Mouse (Mus musculus) monocyte, adult 5-6 weeks (primary cell): Measurements from ENCODE around the gene Tm9sf3. TPM values are rescaled to one million over a fixed set of nuclear protein-coding genes. Genes with fewer than 3 reads are reported as not detected.

Experiments used
- ATAC-seq: fragments of 153-309, 156-312 bp; replicated peaks from 2 replicates; pipeline ENCODE4 v1.8.0; 2017; ENCODE audit warnings: mild to moderate bottlenecking; ENCODE audit not compliant: low TSS enrichment, insufficient number of reproducible peaks, severe bottlenecking, poor library complexity, low FRiP score
- total RNA-seq: library from RNA; stranded (forward); fragments of 200-1000, 200-491, 200-594 nt; gene quantifications from 3 replicates; pipeline ENCODE4 v1.2.3, GENCODE M21; 2017

Tm9sf3 gene
- total RNA-seq, 1 experiment from 2014 or later = 327 TPM

GRCm38 (mm10) chr19:41266251-41266901, 2.6 kb upstream of the Tm9sf3 start:
- no peak for ATAC-seq

GRCm38 (mm10) chr19:41264331-41264799, 568 bp upstream of the Tm9sf3 start:
- no peak for ATAC-seq

- peak; percentile 57 for ATAC-seq
Measured at GRCm38 (mm10) chr19:41262712-41263629, 826 bp downstream of the Tm9sf3 start.

GRCm38 (mm10) chr19:41260736-41261135, 3.1 kb downstream of the Tm9sf3 start:
- ATAC-seq = no peak

- no peak for ATAC-seq
Measured at GRCm38 (mm10) chr19:41259256-41259655, 4.5 kb downstream of the Tm9sf3 start.

- no peak for ATAC-seq
Measured at GRCm38 (mm10) chr19:41258707-41259106, 5.1 kb downstream of the Tm9sf3 start.

GRCm38 (mm10) chr19:41254584-41254983, 9.2 kb downstream of the Tm9sf3 start:
- ATAC-seq = no peak

GRCm38 (mm10) chr19:41248968-41249367, 14.8 kb downstream of the Tm9sf3 start:
- no peak for ATAC-seq

- no peak for ATAC-seq
Measured at GRCm38 (mm10) chr19:41248271-41248670, 15.5 kb downstream of the Tm9sf3 start.

- no peak for ATAC-seq
Measured at GRCm38 (mm10) chr19:41246271-41246670, 17.5 kb downstream of the Tm9sf3 start.

GRCm38 (mm10) chr19:41244581-41244980, 19.2 kb downstream of the Tm9sf3 start:
- ATAC-seq = 0 out of 2 replicates have a peak, but pooled peaks have one; percentile 60

- ATAC-seq = no peak
Measured at GRCm38 (mm10) chr19:41241997-41242396, 21.8 kb downstream of the Tm9sf3 start.

- ATAC-seq = no peak
Measured at GRCm38 (mm10) chr19:41233698-41234097, 30.1 kb downstream of the Tm9sf3 start.

GRCm38 (mm10) chr19:41208326-41208725, 55.5 kb downstream of the Tm9sf3 start:
- ATAC-seq = no peak

- 0 out of 2 replicates have a peak, but pooled peaks have one; percentile 23 for ATAC-seq
Measured at GRCm38 (mm10) chr19:41206811-41207344, 56.9 kb downstream of the Tm9sf3 start, which contains the start of gene Tll2. TSS of gene Tll2 (minus strand) at chr19:41206835.

GRCm38 (mm10) chr19:41206041-41206810, 57.6 kb downstream of the Tm9sf3 start:
- ATAC-seq = no peak

- ATAC-seq = no peak
Measured at GRCm38 (mm10) chr19:41204159-41205081, 59.4 kb downstream of the Tm9sf3 start.

GRCm38 (mm10) chr19:41197606-41198005, 66.2 kb downstream of the Tm9sf3 start:
- no peak for ATAC-seq
